Mouse (Mus musculus): Measurements from ENCODE around the gene Wnt3.

The Wnt3 gene

DNA sequence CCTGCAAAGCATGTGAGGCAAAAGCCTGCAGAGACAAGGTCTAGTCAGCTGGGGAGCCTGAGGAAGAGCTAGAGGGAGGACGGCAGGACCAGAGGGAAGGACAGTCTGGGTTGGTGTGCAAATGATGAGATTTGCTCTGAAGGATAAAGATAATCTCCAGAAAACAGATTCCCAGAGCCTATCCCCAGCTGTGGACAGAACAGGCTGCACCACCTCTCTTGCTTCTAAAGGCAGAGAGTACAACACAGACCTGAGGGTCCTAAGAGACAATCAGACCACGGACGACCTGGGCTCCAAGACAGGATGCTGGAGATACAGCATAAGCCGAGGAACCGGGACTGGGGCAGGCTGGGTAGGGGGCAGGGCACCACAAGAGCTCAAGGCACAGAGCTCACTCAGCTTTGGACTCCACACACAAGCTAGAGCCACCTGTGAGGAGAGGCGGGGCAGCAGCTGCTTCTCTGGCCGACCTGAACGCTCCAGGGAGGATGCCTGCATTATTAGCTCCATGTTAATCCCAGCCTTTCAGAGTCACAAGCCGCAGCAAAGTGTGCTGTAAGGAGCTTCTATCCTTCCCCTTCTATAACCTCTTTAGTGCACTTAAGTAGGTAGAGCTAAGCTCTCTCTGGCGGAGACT is 79.5 kb downstream of the Wnt3 start:
- no peak for DNase-seq

DNA sequence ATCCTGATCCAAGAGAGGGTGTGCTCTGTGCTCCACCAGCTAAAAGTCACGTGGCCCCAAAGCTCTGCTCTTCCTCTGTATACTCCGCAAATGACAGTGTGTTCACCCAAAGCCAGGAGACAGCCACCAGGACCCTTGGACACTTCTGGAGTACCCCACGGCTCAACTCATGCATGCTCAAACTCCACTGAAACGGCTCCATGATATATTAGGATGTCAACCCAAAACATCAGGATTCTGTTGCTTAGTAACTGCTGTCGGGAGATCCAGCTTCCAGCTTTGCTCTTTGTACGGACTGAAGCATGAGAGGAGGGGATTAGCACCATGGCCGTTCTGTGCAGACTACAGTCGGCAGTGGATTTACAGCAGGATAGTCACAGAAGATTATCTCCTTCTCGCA is 80.3 kb downstream of the Wnt3 start:
- no peak for DNase-seq

DNA sequence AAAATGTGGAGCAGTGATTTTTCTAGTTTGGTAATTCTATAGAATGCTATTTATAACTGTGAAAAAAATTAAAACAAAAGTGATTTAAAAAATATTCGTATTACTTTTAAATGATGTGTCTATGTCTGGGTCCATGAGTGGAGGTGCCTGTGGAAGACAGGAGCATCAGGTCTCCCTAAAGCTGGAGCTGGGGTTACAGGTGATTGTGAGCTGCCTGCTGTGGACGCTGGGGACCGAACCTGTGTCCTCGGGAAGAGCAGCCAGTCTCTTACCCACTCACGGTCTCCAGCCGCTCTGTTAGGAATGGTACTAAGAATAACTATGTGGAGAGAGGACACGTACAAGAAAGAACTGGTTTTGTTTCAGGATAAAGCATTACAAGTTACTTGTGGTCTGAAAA is 82.7 kb downstream of the Wnt3 start:
- DNase-seq = no peak

DNA sequence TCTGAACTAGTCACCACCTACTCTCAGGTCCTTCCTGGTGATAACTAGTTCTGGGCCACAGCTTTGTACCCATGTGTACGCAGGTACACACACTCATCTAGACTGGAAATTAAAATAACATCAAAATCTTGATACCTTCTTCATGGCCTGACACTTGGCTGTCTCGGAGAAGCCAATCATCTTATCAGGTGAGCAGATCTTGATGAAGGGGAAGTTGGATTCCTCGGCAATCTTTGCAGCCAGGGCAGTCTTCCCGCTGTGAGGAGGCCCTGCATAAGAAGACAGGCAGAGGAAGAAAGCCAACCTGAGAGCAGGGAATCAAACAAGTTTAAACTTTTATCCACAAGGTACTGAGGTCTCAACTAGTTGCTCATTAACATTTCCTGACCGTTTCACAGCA is 84.8 kb downstream of the Wnt3 start:
- DNase-seq = no peak

DNA sequence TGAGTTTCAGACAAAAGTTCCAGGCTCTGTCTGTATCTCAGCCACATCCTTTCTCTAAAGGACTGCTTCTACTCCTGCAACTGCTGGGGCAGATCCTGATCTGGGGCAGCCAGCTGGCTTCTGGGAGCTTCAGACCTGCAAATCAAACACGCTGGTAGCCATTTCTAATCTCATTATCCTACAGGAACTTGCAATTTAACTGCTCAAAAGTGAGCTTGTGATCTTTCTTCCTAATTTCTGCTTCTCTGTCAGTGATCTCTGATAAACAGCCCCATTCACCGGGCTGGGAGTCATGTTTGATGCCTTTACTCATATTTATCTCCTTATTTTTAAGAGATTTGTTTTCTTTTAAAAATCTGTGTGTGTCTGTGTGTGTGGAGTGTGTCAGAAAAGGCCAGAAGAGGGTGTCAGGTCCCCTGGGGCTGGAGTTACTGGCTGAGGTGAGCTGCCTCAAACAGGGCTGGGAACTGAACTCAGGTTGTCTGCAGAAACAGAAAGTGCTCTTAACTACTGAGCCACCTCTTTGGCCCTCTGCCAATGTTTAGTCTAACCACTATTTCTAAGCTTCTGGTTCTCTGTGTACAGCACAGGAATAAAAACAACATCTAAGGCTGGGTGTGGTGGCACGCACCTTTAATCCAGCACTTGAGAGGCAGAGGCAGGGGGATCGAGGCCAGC is 86.1 kb downstream of the Wnt3 start:
- no peak for DNase-seq

DNA sequence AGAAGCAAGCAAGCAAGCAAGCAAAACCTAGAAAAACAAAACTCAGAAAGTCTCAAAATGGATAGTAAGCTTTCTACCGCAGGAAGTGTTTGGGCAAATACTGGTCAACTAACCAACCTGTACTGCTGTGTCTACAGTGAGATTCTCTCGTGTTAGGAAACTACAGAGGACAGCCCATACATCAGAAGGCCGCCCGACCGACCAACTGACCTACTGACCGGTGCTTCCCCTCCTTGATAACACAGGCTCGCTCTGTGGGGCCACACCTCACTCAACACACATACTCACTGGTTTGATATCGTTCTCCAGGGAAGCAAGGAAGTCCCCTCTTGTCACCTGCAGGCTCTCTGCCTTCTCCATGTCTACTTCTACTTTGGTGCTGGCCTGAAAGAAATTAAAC is 89.0 kb downstream of the Wnt3 start:
- no peak for DNase-seq

DNA sequence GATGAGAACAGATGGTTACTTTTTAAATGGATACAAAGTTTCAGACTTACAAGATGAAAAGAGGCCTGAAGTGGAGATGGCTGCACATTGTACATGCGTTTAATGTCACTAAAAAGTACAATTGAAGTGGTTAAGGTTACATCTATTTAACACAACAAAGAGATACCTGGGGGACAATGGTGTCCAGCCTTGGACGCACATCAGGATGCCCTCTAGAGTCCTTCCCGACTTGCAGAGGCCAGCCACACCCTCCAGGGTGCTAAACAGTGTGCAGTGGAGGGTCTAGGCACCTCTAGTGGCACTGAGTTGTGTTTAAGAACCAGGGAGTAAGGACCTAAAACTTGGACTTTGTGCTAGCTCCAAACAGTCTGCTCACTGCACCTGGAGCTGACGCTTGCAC is 90.5 kb downstream of the Wnt3 start:
- DNase-seq = no peak

DNA sequence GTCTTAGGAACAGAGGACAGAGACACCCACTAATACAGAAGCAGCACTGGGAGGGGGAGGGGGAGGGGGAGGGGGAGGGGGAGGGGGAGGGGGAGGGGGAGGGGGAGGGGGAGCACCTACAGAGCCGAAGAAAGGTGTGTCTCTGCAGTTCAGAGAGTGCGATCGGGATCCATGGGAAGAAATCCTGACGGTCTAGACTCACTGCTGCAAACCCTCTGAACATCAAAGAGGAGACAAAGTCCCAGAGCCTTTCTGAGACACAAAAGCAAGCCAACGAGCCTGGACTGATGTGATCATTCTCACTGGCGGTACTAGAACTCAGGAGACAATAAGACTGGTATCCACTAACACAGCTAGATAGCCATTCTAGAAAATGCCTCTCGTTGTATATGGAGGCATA is 91.4 kb downstream of the Wnt3 start:
- DNase-seq = no peak
